Mouse (Mus musculus) gastrocnemius, postnatal 10 days (tissue): Measurements from ENCODE around the gene Olfr301. TPM values are rescaled to one million over a fixed set of nuclear protein-coding genes. Genes with fewer than 3 reads are reported as not detected.

Experiments used
- DNase-seq: peaks from one replicate; pipeline ENCODE4 v3.0.0; 2021; ENCODE audit warnings: mixed read lengths
- long read RNA-seq, 2 experiments: library from polyadenylated mRNA; stranded (forward); transcript quantifications; one replicate each; pipeline ENCODE4 v2.0.0; 2021
- total RNA-seq, 2 experiments: library from RNA; stranded (reverse); gene quantifications; 2 replicates each; pipeline ENCODE4 v1.2.3; 2021

The Olfr301 gene
- not detected for total RNA-seq
- long read RNA-seq, experiment 1: 0 reads
- long read RNA-seq, experiment 2: 0 reads

GRCm38 (mm10) chr7:86403546-86403945 is at the start of gene Olfr301:
Gene Olfr301 (plus strand): TSS chr7:86403846.
- no peak for DNase-seq

- DNase-seq: no peak
Measured at GRCm38 (mm10) chr7:86366828-86367227, 36.8 kb upstream of the Olfr301 start, which contains the start of gene Olfr305. Gene Olfr305 (minus strand): TSS chr7:86366928.

DNA sequence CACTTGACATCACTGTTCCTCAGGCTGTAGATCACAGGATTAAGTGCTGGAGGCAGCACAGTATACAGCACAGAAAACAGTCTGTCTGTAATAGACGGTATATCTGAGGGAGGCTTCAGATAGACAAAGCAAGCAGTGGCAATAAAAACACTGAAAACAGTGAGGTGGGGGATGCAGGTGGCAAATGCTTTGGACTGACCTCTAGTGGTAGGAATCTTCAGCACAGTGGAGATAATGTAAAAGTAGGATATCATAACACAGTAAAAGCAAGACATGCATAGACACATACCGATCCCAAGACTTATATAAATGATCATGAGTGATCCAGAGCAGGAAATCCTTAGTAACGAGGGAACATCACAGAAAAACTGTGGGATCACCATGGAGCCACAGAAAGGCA is 17.9 kb upstream of the Olfr301 start:
- DNase-seq: no peak

DNA sequence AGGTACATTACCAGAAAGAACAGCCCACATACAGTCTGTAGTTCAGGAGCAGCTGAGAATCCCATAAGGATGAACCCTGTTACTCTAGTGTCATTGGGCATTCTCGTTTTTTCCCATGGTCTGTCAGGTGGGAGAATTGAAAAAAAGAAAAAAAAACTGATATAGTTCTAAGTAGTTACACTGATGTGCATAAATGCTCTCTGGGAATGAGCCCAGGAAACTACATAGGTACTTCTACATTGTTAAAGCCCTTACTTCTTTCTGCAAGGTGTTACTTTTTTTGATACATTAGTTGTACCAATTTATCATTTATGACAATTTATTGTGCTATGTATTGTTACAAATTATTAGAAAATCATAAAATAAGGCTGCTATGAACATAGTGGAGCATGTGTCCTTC is 17.1 kb upstream of the Olfr301 start, which contains the start of gene Olfr304:
Gene Olfr304 (minus strand): TSS at position 101 of the 400 bp plus-strand sequence.
- no peak for DNase-seq

DNA sequence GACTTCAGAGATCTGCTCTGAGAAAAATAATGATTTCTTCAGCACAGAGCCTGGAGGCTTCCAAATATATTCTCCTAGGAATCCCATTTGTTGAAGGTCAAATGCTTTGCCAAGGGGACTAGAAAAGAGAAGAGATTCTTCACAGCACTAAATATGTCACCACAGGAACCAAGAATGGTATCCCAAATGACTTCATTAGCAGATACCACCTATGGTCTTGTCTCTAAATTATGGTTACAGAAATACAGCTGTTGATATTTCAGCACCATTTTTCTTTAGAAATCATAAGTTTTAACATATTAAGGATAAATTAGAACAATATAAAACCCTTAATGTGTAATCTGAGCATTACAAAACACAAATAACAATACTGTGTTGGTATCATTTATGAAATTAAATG is 6.0 kb upstream of the Olfr301 start, which contains the start of gene Olfr303:
Gene Olfr303 (minus strand): TSS at position 101 of the 400 bp plus-strand sequence.
- DNase-seq: no peak

- no peak for DNase-seq
Measured at GRCm38 (mm10) chr7:86459621-86460020, 56.0 kb downstream of the Olfr301 start, which contains the start of gene Olfr299. Gene Olfr299 (plus strand): TSS chr7:86459921.

Other genes with a start within 250 kb of the Olfr301 start
- not detected for gene Vmn2r75, start 232.1 kb upstream of the Olfr301 start, total RNA-seq
- gene Vmn2r76, start 157.5 kb upstream of the Olfr301 start, total RNA-seq: not detected
- gene Olfr310, start 126.7 kb upstream of the Olfr301 start, total RNA-seq: not detected
- gene Olfr309, start 90.1 kb upstream of the Olfr301 start, total RNA-seq: not detected
- not detected for gene Olfr308, start 78.2 kb upstream of the Olfr301 start, total RNA-seq
- not detected for gene Olfr307, start 66.3 kb upstream of the Olfr301 start, total RNA-seq
- not detected for gene Olfr305, start 36.9 kb upstream of the Olfr301 start, total RNA-seq
- gene Olfr304, start 17.2 kb upstream of the Olfr301 start, total RNA-seq: not detected
- not detected for gene Olfr303, start 6.1 kb upstream of the Olfr301 start, total RNA-seq
- gene Olfr299, start 56.1 kb downstream of the Olfr301 start, total RNA-seq: not detected
- not detected for gene Olfr298, start 88.6 kb downstream of the Olfr301 start, total RNA-seq
- gene Olfr297, start 116.1 kb downstream of the Olfr301 start, total RNA-seq: not detected
- gene Olfr295, start 180.0 kb downstream of the Olfr301 start, total RNA-seq: not detected
- not detected for gene Olfr294, start 212.8 kb downstream of the Olfr301 start, total RNA-seq
- not detected for gene Olfr293, start 245.2 kb downstream of the Olfr301 start, total RNA-seq